Mouse (Mus musculus) left cerebral cortex, adult 6 months (tissue): ENCODE results near the gene Meis3. TPM values are rescaled to one million over a fixed set of nuclear protein-coding genes. Genes with fewer than 3 reads are reported as not detected.

ENCODE experiments used
- long read RNA-seq, 2 experiments: library from polyadenylated mRNA; unstranded; transcript quantifications; one replicate each; pipeline ENCODE4 v2.0.0; 2019 to 2020
- polyA plus RNA-seq: library from polyadenylated mRNA; unstranded; fragments of <200 nt; fragmentation: Nextera tagmentation; gene quantifications from 2 replicates; pipeline ENCODE4 v1.2.3, GENCODE M21; 2021

Gene Meis3
- polyA plus RNA-seq: 31.0 and 31.8 TPM in 2 replicates
- long read RNA-seq, experiment 1, transcript Meis3-205 (13 exons, 1,839 nt): minor isoform, 8 of 213 reads
- long read RNA-seq, experiment 1, transcript Meis3-201 (13 exons, 1,731 nt): major isoform, 103 of 213 reads
- long read RNA-seq, experiment 1, transcript Meis3-202 (12 exons, 1,925 nt): minor isoform, 11 of 213 reads
- long read RNA-seq, experiment 1, partial matches to known transcripts: 53 of 213 reads
- long read RNA-seq, experiment 1, other reads (novel, unspliced or antisense): 38 of 213 reads
- long read RNA-seq, experiment 2, transcript Meis3-205 (13 exons, 1,839 nt): minor isoform, 5 of 45 reads
- long read RNA-seq, experiment 2, transcript Meis3-201 (13 exons, 1,731 nt): major isoform, 17 of 45 reads
- long read RNA-seq, experiment 2, partial matches to known transcripts: 10 of 45 reads
- long read RNA-seq, experiment 2, other reads (novel, unspliced or antisense): 13 of 45 reads

DNA sequence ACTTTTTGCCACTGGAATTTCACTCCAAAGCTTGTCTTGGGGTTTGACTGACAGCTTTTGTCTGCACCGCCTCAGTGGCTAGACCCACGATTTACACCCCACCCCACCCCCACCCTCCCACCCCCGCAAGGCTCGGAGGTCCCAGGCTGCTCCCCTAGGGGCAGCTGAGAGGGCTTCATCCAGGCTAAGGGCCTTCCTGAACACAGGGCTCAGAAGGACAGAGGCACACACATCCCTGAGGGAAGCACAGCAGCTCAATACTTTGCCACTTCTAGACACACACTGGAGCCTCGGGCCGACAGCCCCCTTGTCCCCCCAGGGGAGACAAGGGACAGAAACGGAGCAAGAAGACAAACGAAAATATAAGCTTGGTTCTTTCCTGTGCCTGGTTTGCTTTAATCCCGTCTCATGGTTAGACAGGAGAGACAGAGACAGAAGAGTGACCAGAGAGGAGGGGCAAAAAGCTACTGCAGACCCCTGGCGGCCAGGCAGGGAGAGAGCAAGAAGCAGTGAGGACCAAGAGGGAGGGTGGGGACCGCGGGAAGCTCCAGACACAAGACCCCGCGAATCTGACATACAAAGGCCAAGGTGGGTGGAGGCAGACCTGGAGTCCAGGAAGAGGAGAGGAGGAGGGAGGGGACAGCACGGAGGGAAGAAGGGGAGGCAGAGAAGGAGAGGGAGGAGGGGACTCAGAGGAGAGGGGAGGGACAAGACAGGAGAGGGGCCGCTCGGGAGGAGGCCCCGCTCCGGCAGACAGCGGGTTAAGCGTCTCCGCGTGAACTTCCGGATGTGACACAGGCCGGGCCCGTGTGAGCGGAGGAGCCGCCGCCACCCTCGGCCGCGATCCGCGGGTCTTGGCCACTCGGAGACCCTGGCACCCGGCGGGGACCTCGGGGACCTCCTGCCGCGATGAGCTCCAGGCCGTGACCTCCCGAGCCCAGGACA lies at the start of gene Meis3:
Gene Meis3 (plus strand): TSS at position 494 of the 945 bp plus-strand sequence.

GRCm38 (mm10) chr7:16129421-16129845 lies 45.5 kb upstream of the Meis3 start, which contains the start of gene Slc8a2:
Gene Slc8a2, plus strand, starts transcription at chr7:16129826.

DNA sequence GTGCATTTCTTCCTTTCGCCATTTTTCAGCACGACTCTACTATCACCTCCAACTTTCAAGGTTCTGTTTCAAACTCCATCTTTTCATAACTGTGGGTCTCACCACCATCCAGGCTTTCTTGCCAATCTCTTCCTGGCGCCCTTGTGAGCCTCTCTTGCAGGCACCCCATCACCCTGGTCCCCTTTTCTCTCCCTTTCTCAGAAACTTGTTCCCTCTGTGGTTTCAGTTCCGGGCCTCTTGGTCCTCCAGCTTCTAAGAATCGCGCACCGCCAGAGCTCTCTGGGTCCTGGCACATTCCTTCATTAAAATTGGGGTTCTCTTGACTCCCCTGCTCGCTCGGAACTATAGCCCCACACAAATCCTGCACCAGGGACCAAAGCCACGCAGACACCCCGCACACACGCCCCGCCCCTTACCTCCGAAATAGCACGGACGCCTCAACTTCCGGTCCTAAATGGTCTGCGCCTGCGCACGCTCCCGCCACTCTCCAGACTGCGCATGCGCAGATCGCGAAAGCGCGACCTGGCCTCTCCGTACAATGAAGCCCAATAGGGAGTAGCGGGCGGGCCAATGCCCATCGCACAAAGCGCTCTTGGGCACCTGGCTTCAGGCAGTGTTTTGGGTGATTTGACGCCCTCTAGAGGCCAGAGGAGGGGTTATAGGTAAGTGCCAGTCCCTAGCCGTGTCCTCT lies 46.8 kb downstream of the Meis3 start, which contains the start of gene Dhx34:
Gene Dhx34 (minus strand): TSS at position 456 of the 691 bp plus-strand sequence.

Other genes with a start within 250 kb of the Meis3 start
- 131 and 208 TPM in 2 replicates for gene Nop53, start 229.0 kb upstream of the Meis3 start, polyA plus RNA-seq
- gene Ehd2, start 207.5 kb upstream of the Meis3 start, polyA plus RNA-seq: 1.3 and 3.1 TPM in 2 replicates
- 2.7 and 6.4 TPM in 2 replicates for gene Bicra, start 127.2 kb upstream of the Meis3 start, polyA plus RNA-seq
- 0.05 and 0.06 TPM in 2 replicates for gene Zfp541, start 113.3 kb upstream of the Meis3 start, polyA plus RNA-seq
- 309 and 471 TPM in 2 replicates for gene Napa, start 76.6 kb upstream of the Meis3 start, polyA plus RNA-seq
- 20.3 and 28.5 TPM in 2 replicates for gene Kptn, start 55.2 kb upstream of the Meis3 start, polyA plus RNA-seq
- gene Slc8a2, start 45.3 kb upstream of the Meis3 start, polyA plus RNA-seq: 21.2 and 22.4 TPM in 2 replicates
- 3.8 and 4.0 TPM in 2 replicates for gene Dhx34, start 46.9 kb downstream of the Meis3 start, polyA plus RNA-seq
- 0.55 and 0.59 TPM in 2 replicates for gene C5ar2, start 69.1 kb downstream of the Meis3 start, polyA plus RNA-seq
- 0.84 and 1.1 TPM in 2 replicates for gene C5ar1, start 84.5 kb downstream of the Meis3 start, polyA plus RNA-seq
- gene Inafm1, start 98.5 kb downstream of the Meis3 start, polyA plus RNA-seq: 18.1 and 31.5 TPM in 2 replicates
- gene Ccdc9, start 111.7 kb downstream of the Meis3 start, polyA plus RNA-seq: 3.6 and 13.8 TPM in 2 replicates
- gene Bbc3, start 133.3 kb downstream of the Meis3 start, polyA plus RNA-seq: 1.3 and 9.8 TPM in 2 replicates
- 156 and 170 TPM in 2 replicates for gene Sae1, start 212.7 kb downstream of the Meis3 start, polyA plus RNA-seq
- gene Zc3h4, start 225.8 kb downstream of the Meis3 start, polyA plus RNA-seq: 4.2 and 7.6 TPM in 2 replicates